Mouse (Mus musculus) liver, embryonic 13.5 days (tissue): ENCODE data around the gene Arhgap10. TPM values are rescaled to one million over a fixed set of nuclear protein-coding genes. Genes with fewer than 3 reads are reported as not detected.

ENCODE experiments used
- ATAC-seq: fragments of 200-750 bp; cut with Nextera tagmentation; 2 replicates; pipeline ENCODE4 v1.8.0; 2017; ENCODE audit warnings: low read depth, mild to moderate bottlenecking, moderate number of reproducible peaks, moderate library complexity
- DNase-seq: peaks from one replicate; pipeline ENCODE4 v3.0.0; 2022
- H3K27ac ChIP-seq: fragments of 300-500 bp; sonication (generic); 2 replicates; pipeline ENCODE4 v1.5.1; 2015; ENCODE audit warnings: moderate library complexity, mild to moderate bottlenecking, inconsistent platforms
- H3K27me3 ChIP-seq: fragments of 300-500 bp; sonication (generic); 2 replicates; pipeline ENCODE4 v1.6.1; 2015; ENCODE audit warnings: mild to moderate bottlenecking, inconsistent platforms
- H3K36me3 ChIP-seq: fragments of 300-500 bp; sonication (generic); 2 replicates; pipeline ENCODE4 v1.6.1; 2015; ENCODE audit warnings: mild to moderate bottlenecking, inconsistent platforms
- H3K4me1 ChIP-seq: fragments of 300-500 bp; sonication (generic); replicated peaks from 2 replicates; pipeline ENCODE4 v1.6.1; 2015; ENCODE audit warnings: inconsistent platforms
- H3K4me2 ChIP-seq: fragments of 300-500 bp; sonication (generic); 2 replicates; pipeline ENCODE4 v1.6.1; 2015; ENCODE audit warnings: inconsistent platforms, mild to moderate bottlenecking, moderate library complexity
- H3K4me3 ChIP-seq: fragments of 300-500 bp; sonication (generic); replicated peaks from 2 replicates; pipeline ENCODE4 v1.5.1; 2015; ENCODE audit warnings: mild to moderate bottlenecking, inconsistent platforms
- H3K9ac ChIP-seq: fragments of 300-500 bp; sonication (generic); 2 replicates; pipeline ENCODE4 v1.6.1; 2015; ENCODE audit warnings: mild to moderate bottlenecking, inconsistent platforms
- H3K9me3 ChIP-seq: fragments of 300-500 bp; sonication (generic); replicated peaks from 2 replicates; pipeline ENCODE4 v1.6.1; 2016; ENCODE audit warnings: inconsistent platforms
- WGBS: fragments of 180-500 bp; shearing (Covaris S2); methylation state at CpG from one replicate; pipeline ENCODE4 v1.1.7; 2015; ENCODE audit not compliant: insufficient replicate concordance; 5-methylcytosine and 5-hydroxymethylcytosine counted together
- polyA plus RNA-seq: library from polyadenylated mRNA; unstranded; fragments of >200 nt; fragmentation: Nextera tagmentation; extraction: Ambion mirVana; gene quantifications from 2 replicates; pipeline ENCODE4 v1.2.1, GENCODE M21; 2015

Arhgap10 gene
- polyA plus RNA-seq, 1 experiment from 2014 or later, result 7.9 TPM

DNA sequence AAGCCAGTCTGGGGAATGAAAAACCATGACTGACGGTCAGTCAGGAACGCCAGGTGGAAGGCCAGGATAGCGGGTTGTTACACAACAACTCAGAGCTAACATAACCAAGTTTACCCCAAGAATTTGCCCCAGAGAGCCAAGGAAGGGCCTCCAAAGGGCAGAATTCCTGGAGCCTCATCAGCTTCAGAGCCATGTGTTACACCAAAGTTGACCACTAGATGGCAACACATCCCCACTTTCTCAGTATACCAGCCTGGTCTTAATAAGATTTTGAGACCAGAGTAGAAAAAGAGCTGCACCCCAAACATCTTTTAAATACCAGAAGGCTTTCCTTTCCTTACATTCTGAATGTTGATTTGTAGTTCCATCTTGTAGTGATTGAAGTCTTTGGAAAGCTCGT is 98.0 kb downstream of the Arhgap10 start:
- Histone ChIP-seq H3K36me3 (peaks cover 10% of the 10 kb centered on the region; the same call in 1 of the 2 replicates), H3K9me3 (no peaks in the 10 kb centered on the region), H3K9ac (no peak overlapping the region), H3K27me3 (no peaks in the 10 kb centered on the region), H3K4me3 (no peak overlapping the region), H3K27ac (no peak overlapping the region), H3K4me2 (no peak overlapping the region), H3K4me1 (peaks cover 33% of the 10 kb centered on the region)
- 42% methylated on average over 4 of the region's 4 CpGs for WGBS
- ATAC-seq, result no peak
- peak; percentile 37 for DNase-seq

DNA sequence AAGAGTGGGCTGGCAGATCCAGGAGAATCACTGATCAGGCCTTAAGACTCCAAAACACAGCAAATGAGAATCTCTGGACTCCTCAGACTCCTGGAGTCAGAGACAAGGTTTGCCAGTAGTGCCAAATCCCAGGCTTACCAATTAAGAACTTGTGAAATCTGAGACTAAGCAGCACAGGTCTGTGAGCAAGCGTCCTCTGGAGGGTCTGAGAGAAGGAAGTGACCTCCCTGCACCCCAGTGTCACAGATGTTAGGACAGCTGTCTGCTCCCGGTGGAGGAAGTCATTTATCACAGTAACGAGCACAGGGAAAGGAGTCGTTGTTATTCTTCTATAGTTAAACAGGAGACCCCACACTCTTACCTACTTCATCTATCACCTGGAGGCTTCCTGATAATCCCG is 101.0 kb downstream of the Arhgap10 start:
- WGBS, result 27% methylated on average over 5 of the region's 5 CpGs
- Histone ChIP-seq H3K4me1 (peaks cover 13% of the 10 kb centered on the region; the same call in 1 of the 2 replicates), H3K27me3 (no peaks in the 10 kb centered on the region), H3K9me3 (no peaks in the 10 kb centered on the region), H3K4me2 (no peak overlapping the region), H3K9ac (no peak overlapping the region), H3K4me3 (no peak overlapping the region), H3K36me3 (peaks cover 27% of the 10 kb centered on the region), H3K27ac (no peak overlapping the region)
- ATAC-seq, result no peak
- no peak for DNase-seq

DNA sequence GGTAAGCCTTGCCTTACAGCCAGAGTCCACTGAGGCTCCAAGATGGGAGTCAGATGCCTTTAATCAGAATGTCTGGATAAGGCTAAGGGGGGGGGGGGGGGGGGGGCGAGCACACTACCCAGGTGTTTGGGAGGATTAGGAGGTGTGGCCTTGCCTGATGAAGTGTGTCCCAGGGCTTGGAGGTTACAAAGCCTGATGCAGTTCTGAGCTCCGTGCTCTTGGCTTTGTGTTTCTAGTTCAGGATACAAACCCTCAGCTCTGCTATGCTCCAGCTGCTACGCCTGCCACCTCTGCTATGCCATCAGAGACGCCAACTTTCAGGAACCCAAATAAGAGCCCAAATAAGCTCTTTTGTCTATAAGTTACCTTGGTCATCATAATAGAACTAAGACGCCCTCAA is 101.7 kb downstream of the Arhgap10 start:
- no peaks in the 10 kb centered on the region for H3K9me3 ChIP-seq
- ATAC-seq (no peak), DNase-seq (no peak)
- H3K27ac ChIP-seq, result no peak overlapping the region
- no peak overlapping the region for H3K4me2 ChIP-seq
- 79% methylated on average over 4 of the region's 5 CpGs for WGBS
- peaks cover 11% of the 10 kb centered on the region; the same call in 1 of the 2 replicates for H3K4me1 ChIP-seq
- H3K36me3 ChIP-seq, result peaks cover 32% of the 10 kb centered on the region
- no peaks in the 10 kb centered on the region for H3K27me3 ChIP-seq
- no peak overlapping the region for H3K4me3 ChIP-seq
- no peak overlapping the region for H3K9ac ChIP-seq

DNA sequence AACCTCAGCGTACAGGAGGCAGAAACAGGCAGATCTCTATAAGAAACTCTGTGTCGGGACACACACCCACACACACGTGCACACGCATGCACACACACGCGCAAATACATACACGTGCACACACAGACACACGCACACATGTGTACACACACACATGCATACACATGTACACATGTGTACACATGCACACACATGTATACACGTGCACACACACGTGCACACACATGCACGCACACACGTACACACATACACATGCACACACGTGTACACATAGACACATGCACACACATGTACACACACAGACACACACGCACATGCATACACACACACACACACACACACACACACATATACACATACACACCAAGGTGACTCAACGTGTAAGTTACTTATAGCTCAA is 106.5 kb downstream of the Arhgap10 start:
- no peak for ATAC-seq
- Histone ChIP-seq H3K9ac (no peak overlapping the region), H3K27me3 (no peaks in the 10 kb centered on the region), H3K27ac (no peak overlapping the region), H3K4me1 (no peaks in the 10 kb centered on the region), H3K4me3 (no peak overlapping the region), H3K36me3 (peaks cover 33% of the 10 kb centered on the region), H3K9me3 (no peaks in the 10 kb centered on the region), H3K4me2 (no peak overlapping the region)
- no peak for DNase-seq
- 91% methylated on average over 15 of the region's 15 CpGs for WGBS

DNA sequence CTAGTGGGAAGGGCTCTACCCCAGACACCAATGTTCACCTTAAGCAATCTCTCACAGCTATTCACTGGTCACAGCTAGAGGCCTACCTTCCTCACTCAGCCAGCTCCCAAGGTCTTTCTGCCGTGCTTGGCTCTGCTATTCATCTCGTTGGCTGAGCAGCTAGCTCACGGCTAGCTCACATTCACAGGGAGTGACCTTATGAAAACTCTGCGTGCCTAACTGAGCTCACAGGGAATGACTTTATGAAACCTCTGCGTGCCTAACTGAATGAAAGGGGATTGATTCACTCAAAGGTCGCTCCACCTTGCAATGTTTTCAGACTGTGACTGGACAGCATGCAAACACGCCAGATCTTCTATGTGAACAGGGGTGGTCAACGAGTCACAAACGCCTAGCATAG is 107.4 kb downstream of the Arhgap10 start:
- Histone ChIP-seq H3K4me2 (no peak overlapping the region), H3K4me3 (no peak overlapping the region), H3K36me3 (peaks cover 33% of the 10 kb centered on the region), H3K9ac (no peak overlapping the region), H3K9me3 (no peaks in the 10 kb centered on the region), H3K27me3 (no peaks in the 10 kb centered on the region), H3K27ac (no peak overlapping the region), H3K4me1 (no peaks in the 10 kb centered on the region)
- 76% methylated on average over 9 of the region's 9 CpGs for WGBS
- no peak for ATAC-seq
- DNase-seq, result no peak

DNA sequence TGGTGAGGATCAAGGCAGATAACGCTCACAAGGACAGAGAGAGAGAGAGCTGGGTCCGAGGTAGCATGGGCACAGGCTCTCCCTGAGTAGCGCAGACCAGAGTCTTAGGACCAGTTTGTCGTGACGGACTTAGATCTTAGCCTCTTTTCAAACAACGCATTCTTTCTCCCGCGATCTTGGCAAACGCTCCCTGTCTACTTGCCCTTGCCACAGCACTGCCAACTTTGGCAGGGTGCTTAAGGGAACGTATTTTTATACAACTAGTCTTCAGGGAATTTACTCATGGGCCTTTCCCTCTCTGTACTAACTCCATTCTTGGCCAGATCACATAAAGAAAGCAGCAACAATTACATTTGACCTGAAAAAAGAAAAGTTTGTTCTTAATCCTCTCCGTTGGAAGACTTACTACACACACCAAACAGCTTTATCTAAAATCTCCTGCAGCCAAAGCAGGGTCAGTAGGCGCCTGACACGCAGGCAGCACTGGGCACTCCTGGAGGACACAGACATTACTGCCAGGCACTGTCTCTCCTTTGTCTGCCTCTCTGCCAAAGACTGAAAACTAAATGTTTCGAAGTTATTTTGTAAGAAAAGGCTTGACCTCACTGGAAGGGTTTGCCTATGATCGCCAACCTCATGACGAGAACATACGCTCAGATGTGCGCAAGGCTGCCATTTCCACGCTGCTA is 109.1 kb downstream of the Arhgap10 start:
- peaks cover 33% of the 10 kb centered on the region for H3K36me3 ChIP-seq
- H3K4me3 ChIP-seq, result no peak overlapping the region
- WGBS, result 85% methylated on average over 19 of the region's 19 CpGs
- no peak overlapping the region for H3K9ac ChIP-seq
- DNase-seq (no peak), ATAC-seq (no peak)
- H3K27me3 ChIP-seq, result no peaks in the 10 kb centered on the region
- H3K27ac ChIP-seq, result no peak overlapping the region
- no peak overlapping the region for H3K4me2 ChIP-seq
- no peaks in the 10 kb centered on the region for H3K4me1 ChIP-seq
- H3K9me3 ChIP-seq, result no peaks in the 10 kb centered on the region

DNA sequence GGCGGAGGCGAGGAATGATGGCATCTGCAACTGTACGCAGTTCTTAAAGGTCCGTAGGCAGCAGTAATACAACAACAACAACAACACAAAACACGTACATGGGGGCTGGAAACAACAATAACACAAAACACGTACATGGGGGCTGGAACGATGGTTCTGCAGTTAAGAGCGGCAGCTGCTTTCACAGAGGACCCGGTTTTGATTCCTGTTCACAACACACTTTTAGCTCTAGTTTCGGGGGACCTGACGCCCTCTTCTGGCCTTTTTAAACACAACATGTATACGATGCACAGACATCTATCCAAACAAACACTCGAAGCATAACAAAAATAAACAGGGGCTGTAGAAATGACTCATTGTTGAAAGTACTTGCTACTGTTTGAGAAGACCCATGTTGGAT is 110.9 kb downstream of the Arhgap10 start:
- DNase-seq, result no peak
- WGBS, result 76% methylated on average over 13 of the region's 13 CpGs

DNA sequence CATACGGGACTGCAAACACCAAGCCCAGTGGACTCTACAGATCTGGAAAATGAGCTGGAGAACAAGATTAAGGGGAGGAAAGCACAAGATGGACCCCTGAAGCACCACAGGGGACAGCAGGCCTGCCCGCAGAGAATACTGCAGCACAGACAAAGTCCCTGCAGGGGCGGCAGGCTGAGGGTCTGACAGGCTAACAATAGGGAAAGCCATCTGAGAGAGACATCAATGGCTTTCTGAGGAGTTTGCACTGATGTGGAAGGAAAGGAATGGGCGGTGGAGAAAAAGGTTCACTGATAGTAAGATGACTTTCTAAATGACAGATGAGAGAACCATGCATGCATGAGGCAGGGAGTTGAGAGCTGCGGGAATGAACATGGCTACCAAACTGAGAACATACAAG is 111.3 kb downstream of the Arhgap10 start:
- ATAC-seq (no peak), DNase-seq (no peak)
- 77% methylated on average over 5 of the region's 5 CpGs for WGBS
- H3K9ac ChIP-seq, result no peak overlapping the region
- H3K4me3 ChIP-seq, result no peak overlapping the region
- H3K4me2 ChIP-seq, result no peak overlapping the region
- H3K9me3 ChIP-seq, result no peaks in the 10 kb centered on the region
- H3K4me1 ChIP-seq, result no peaks in the 10 kb centered on the region
- no peaks in the 10 kb centered on the region for H3K27me3 ChIP-seq
- H3K36me3 ChIP-seq, result peaks cover 23% of the 10 kb centered on the region
- no peak overlapping the region for H3K27ac ChIP-seq

More for the DNA sequence above, 110.9 kb downstream of the Arhgap10 start:
- H3K4me3 ChIP-seq, result no peak overlapping the region
- H3K4me2 ChIP-seq, result no peak overlapping the region
- no peak for ATAC-seq
- peaks cover 27% of the 10 kb centered on the region for H3K36me3 ChIP-seq
- H3K9me3 ChIP-seq, result no peaks in the 10 kb centered on the region
- H3K27ac ChIP-seq, result no peak overlapping the region
- no peak overlapping the region for H3K9ac ChIP-seq
- H3K4me1 ChIP-seq, result no peaks in the 10 kb centered on the region
- no peaks in the 10 kb centered on the region for H3K27me3 ChIP-seq

DNA sequence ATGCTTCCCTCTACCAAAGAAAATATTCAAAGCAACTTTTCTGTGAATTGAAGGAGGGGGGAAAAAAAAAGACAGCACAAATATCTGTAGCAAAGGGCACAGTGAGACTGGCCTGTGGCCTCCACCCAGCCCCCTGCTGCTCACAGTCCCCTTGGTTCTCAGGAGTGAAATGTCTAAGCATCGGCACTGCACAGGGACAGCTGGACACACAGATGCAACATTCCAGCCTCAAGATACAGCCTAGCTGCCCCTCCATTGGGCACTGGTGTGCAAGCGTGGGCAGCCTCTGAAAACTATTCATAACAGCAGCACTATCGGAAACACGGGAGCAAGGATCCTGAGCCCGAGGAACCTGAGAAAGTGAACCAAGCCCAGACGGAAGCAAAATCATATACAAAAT is 113.7 kb downstream of the Arhgap10 start:
- DNase-seq (no peak), ATAC-seq (no peak)
- Histone ChIP-seq H3K27ac (no peak overlapping the region), H3K4me3 (no peak overlapping the region), H3K36me3 (peaks cover 28% of the 10 kb centered on the region), H3K4me2 (no peak overlapping the region), H3K9me3 (no peaks in the 10 kb centered on the region), H3K4me1 (no peaks in the 10 kb centered on the region), H3K27me3 (no peaks in the 10 kb centered on the region), H3K9ac (no peak overlapping the region)
- 80% methylated on average over 6 of the region's 6 CpGs for WGBS

DNA sequence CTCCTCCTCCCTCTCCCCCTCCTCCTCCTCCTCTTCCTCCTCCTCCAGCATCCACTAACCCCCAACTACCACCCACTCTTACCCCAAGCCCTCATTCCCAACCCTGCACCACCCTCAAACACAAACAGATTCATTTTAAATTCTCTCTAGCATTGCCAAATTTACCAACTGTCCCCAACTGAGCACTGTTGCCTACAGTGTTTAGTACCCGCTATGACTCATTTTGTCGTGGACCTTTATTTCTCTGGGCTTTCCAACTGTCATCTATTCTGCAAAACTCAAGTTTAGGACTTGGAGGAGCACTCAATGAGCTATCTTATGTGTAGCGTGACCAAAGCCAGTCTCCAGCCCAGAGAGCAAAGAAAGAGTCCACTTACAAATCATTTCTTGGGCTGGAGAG is 115.8 kb downstream of the Arhgap10 start:
- Histone ChIP-seq H3K4me1 (no peaks in the 10 kb centered on the region), H3K27ac (no peak overlapping the region), H3K4me2 (no peak overlapping the region), H3K9me3 (peaks cover 7% of the 10 kb centered on the region), H3K9ac (no peak overlapping the region), H3K36me3 (peaks cover 36% of the 10 kb centered on the region), H3K4me3 (no peak overlapping the region), H3K27me3 (no peaks in the 10 kb centered on the region)
- ATAC-seq (no peak), DNase-seq (no peak)
- WGBS, result 76% methylated on average over 3 of the region's 3 CpGs

DNA sequence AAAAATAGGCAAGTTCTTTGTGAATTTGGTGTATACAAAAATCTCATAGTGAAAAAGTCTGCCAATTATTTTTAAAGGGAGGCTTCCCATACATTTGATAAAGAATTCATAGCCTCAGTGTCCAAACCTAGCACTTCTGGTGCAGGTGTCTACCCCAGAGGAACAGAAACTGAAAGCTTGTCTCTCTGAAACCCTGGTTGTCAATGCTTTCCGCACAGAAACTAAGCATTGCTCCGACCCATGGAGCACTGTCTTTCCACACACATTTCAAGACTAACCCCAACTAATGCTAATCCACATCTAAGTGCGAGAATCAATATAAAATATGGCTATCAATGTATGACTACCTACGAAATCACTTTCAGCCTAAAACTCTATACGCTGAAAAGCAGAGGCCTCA is 116.6 kb downstream of the Arhgap10 start:
- no peak overlapping the region for H3K4me3 ChIP-seq
- no peak overlapping the region for H3K4me2 ChIP-seq
- H3K27ac ChIP-seq, result no peak overlapping the region
- no peaks in the 10 kb centered on the region for H3K27me3 ChIP-seq
- peaks cover 12% of the 10 kb centered on the region for H3K9me3 ChIP-seq
- H3K4me1 ChIP-seq, result no peaks in the 10 kb centered on the region
- DNase-seq (no peak), ATAC-seq (no peak)
- no peak overlapping the region for H3K9ac ChIP-seq
- H3K36me3 ChIP-seq, result peaks cover 44% of the 10 kb centered on the region
- 81% methylated on average over 5 of the region's 5 CpGs for WGBS

DNA sequence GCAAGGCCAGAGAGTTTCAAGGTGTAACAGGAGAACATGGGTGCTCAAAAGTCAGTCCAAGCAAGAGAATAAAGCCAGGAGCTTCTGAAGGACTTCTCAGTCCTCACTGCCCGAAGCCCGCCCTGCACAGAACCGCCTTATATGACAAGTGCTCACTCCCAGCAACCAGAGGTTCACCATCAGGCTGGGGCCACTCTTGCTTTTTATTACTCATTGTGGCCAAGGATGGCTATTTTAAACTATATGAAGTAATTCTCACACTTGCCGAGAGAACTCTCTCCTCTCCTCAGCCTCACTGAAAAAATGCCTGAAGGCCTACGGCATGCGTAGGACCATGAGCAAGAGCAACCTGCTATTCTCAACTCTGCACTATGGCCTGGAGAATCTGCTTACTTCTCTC is 133.7 kb downstream of the Arhgap10 start:
- Histone ChIP-seq H3K9me3 (no peaks in the 10 kb centered on the region), H3K9ac (no peak overlapping the region), H3K4me2 (no peak overlapping the region), H3K4me3 (no peak overlapping the region), H3K27me3 (no peaks in the 10 kb centered on the region), H3K27ac (no peak overlapping the region), H3K36me3 (peaks cover 21% of the 10 kb centered on the region; the same call in 1 of the 2 replicates), H3K4me1 (no peaks in the 10 kb centered on the region)
- ATAC-seq (no peak), DNase-seq (no peak)
- WGBS, result 86% methylated on average over 6 of the region's 6 CpGs
